Mouse (Mus musculus) heart, postnatal 25 days (tissue): ENCODE data around the gene Npas4. TPM values are rescaled to one million over a fixed set of nuclear protein-coding genes. Genes with fewer than 3 reads are reported as not detected.
"Not testable (repeated sequence)": the region's sequence is repeated elsewhere in the genome, so short reads cannot be mapped to it uniquely, and the experiment has no call there.

Experiments used
- DNase-seq: peaks from one replicate; pipeline ENCODE4 v3.0.0; 2022; ENCODE audit warnings: low spot score
- intact Hi-C: fragments of 180-260 bp; cut with DNase I; formaldehyde crosslinking; loops from one replicate; pipeline ENCODE4 v1.15.1; 2025
- total RNA-seq, 2 experiments: library from RNA; stranded (reverse); gene quantifications; 2 replicates each; pipeline ENCODE4 v1.2.3; 2021

Gene Npas4
- total RNA-seq, 2 experiments from 2014 or later = 0.06 TPM; not detected in 1

DNA sequence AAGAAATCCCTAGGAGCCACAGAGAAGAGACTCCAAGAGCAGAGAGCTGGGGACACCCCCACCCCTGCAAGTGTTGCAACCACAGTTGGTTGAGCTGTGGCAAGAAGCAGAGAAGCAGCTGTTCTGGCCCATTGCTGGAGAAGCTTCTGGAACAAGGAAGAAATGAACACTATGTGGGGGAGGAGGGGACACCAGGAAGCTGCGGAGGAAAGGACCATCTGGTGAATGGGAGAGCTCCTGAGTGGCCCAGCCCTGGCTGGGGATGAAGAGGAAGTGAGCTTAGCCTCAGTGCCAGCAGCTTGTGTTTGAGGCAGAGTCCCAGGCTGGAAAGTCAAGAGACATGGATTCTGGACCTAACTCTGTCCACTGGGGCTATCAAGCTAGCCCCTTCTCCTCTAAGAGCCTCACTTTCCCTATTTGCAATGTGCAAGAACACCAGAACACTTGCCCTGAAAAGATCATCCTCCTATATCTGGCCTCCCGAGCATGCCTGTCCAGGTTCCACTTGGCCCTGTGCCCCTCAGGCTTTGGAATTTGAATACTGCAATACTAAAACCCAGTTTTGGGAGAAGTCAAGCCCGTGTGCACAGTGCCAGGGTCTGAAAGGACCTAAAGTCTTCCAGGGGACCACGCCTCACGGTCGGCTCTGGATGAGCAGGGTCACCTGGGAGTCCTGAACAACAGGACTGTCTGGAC, 9.5 kb upstream of the Npas4 start:
- no peak for DNase-seq
- intact Hi-C loops = loop anchor here (5.0 to 10.0 kb wide), 2 partner anchors 247 to 375 kb away; partner anchors contain the start of gene Rce1

DNA sequence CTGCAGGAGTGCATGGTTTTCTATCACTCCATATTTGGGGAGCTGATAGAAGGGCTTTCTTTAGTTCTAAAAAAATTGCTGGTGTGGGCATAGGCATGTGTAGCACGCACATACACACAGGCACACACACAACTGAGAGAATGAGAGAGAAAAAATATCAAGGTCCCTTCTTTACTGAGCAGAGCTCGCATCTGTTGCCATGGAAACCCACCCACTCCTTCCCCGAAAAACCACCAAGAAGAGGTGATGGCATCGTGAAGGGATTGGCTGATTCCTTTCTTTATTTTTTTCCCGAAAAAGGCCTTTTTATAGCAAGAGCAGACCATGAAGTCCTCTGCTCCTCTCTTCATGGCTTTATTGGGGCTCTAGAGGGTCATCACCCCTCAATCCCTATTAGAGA, 3.9 kb upstream of the Npas4 start:
- intact Hi-C loops = loop anchor here (10.0 kb wide), 1 partner anchor 369 kb away; the partner anchor contains the start of gene Rce1
- DNase-seq = no peak

DNA sequence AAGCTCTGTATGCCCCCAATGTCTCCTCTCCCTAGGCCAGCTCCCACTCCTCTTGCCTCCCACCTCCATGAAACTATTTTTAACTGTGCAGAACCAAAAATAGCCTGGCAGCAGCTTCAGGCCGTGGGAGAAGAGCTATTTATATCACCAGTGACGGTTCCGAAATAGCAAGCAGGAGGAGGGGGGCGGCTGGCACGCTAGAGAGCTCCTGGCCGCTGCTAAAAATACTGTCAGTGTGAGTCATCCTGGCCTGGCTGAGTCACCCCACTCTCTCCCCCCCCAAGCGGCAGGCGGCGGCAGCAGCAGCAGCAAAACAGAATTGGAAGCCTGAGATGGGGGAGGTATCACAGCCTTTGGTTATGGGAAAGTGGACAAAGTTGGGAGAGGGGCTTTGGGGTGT, 2.8 kb upstream of the Npas4 start:
- intact Hi-C loops = loop anchor here (1.0 to 10.0 kb wide), 2 partner anchors 8 to 368 kb away; partner anchors contain the start of gene Rce1

DNA sequence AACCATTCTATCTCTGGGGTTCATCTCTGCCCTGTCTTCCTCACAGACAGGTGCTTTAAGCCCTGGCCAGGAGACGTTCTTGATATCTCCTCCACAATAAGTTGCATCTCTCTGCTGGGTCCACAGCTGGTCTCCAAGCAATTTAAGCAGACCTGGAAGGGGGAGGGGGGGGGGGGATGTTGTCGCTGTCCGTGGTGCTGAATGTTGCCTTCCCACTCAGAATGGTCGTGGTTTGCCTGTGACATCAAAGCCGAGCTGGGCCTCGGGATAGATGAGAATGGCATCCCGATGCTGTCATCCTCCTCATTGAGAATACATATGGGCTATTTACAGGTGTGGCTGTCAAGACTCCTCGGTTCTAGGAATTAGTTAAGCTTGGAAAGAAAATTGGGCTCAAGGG, 2.3 kb upstream of the Npas4 start:
- intact Hi-C loops = loop anchor here (10.0 kb wide), 1 partner anchor 368 kb away; the partner anchor contains the start of gene Rce1
- no peak for DNase-seq

More for the DNA sequence above, 2.8 kb upstream of the Npas4 start:
- peak; percentile 60 for DNase-seq

DNA sequence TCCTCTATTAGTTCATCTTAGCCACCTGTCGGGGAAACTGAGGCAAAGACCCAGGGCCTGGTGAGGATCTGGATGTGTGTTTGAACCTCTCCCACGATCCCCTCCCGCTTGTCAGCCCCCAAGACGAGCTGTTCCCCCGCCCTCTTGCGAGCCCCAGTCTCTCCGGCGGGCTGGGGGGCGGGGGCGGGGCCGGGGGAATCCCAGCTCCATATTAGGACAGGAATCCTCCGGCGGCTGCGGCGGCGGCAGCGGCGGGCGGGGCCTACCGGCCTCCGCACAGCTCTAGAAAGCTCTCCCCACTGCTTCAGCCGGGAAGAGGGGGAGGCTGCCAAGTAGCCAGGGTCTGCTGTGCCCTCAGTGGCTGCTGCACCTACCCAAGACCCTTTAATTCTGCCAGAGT, 600 bp upstream of the Npas4 start:
- intact Hi-C loops = loop anchor here (10.0 kb wide), 1 partner anchor 366 kb away; the partner anchor contains the start of gene Rce1
- DNase-seq = no peak

DNA sequence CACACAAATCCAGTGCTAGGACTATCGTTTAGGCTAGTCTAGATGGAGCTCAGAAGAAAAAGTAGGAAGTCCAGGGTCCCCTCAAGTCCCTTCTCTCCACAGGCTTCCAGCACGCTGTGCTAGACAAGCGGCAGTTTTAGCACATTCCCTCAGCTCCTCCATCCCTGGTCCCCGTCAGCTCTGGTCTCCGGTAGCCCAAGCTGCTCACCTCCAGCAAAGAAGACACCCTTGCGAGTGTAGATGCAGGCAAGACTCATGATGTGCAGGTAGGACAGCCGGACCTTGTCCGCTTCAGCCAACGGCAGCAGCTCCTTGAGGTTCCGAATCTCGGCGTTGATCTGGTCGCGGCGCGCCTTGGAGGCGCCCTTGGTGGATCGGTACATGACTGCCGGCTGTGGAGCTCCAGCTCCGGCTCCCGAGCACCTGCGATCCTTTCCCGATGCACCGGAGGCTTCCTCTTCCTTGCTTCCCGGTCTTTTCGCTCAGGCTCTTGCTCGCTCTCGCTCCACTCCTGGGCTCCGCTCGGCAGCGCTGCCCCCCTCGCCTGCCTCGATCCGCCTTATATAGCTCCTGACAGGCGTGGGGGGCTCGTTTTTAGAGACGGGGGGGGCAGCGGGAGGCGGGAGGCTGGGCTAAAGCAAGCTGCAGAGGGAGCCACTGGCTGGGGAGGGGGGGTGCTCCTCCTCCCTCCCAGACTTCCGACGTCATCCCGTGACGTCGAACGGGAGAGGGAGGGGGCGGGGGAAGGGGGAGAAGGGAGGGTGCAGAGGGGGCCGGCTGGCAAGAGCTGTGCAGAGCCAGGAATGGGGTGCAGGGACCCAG, 471 bp downstream of the Npas4 start:
- DNase-seq = no peak
- intact Hi-C loops = loop anchor here (10.0 kb wide), 1 partner anchor 365 kb away; the partner anchor contains the start of gene Rce1

DNA sequence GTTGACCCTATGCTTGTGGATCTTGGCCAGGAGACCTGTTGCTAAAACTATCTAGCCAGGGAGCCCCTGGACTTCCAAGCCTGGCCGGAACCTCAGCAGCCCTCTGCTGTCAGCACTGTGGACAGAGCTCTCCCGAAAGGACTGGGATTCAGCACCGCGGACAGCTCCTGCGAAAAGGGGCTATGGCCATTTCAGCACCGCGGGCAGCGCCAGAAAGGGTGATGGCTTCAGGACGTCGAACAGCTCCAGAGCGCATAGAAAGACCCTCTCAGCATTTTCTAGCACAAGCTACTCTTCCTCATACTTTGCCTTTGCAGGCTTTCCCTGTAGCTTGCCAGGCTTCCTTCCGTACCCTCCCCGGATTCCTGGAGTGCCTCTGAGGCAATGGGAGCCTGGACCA, 1.1 kb downstream of the Npas4 start:
- intact Hi-C loops = no loop called here

DNA sequence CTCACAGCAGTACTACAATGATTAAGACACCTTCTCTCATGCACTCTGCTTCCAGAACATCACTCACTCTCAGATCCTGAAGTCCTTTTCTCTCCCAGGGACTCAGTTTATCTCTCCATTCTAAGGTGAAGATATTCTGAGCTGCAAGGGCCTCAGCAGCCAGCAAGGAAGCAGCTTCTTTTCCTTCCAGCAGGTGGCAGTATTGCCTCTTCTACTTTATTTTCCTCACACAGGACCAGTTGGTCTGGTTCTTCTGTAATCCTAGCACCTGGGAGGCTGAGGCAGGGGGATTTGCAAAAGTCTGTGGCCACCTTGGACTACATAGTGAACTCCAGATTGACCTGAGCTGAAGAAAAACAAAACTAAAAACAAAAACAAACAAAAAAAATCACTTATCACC, 8.3 kb downstream of the Npas4 start:
- no peak for DNase-seq
- intact Hi-C loops = loop anchor here (1.0 kb wide), 1 partner anchor 21 kb away; no protein-coding TSS in a partner anchor

More for the DNA sequence above, 1.1 kb downstream of the Npas4 start:
- DNase-seq = peak; percentile 64

DNA sequence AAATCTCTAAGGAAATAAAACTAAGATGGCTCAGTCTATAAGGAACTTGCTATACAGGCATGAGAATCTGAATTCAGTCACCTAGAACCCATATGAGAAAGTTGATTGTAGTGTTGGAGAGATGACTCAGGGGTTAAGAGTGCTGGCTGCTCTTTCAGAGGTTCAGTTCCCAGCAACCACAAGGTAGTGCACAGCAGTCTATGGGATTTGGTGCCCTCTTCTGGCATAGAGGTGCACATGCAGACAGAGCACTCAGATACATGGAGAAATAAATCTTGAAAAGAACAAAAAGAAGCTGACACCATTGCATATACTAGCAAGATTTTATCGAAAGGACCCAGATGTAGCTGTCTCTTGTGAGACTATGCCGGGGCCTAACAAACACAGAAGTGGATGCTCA, 21.9 kb downstream of the Npas4 start:
- intact Hi-C loops = no loop called here
- no peak for DNase-seq

DNA sequence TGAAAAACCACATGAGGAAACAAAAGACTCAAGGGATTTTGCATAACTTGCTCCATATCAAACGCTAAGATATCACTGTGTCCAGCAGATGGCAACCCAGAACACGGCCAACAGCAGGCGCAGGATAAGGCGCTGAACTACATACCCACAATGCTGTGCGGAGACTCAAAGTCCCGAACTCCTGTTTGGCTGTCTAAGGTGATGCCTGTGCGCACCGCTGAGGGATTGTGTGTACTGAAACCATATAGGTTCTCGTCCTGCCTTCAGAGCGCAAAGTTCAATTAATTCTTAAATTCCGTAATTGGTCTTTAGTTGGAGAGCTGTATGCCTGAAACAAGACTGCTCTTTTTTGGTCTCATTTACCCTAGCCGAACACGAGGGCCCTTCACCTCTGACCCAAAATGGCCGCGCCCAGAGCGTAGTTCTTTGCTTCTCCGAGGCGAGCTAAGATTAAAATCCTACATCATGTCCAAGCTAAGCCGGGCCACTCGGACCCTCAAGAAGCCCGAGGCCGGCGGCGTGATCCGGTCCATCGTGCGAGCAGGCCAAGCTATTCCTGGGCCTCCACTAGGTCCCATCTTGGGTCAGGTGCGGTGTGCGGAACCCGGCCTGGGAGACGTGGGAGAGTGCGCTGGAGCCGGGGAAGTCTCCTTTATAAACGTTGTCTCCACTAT, 28.1 kb downstream of the Npas4 start, which contains the start of gene Mrpl11:
TSS of gene Mrpl11 (plus strand) at position 220 of the 674 bp plus-strand sequence.
- DNase-seq = peak; percentile 72
- intact Hi-C loops = loop anchor here (5.0 kb wide), 2 partner anchors 205 to 330 kb away; partner anchors contain the start of gene Rbm4b

DNA sequence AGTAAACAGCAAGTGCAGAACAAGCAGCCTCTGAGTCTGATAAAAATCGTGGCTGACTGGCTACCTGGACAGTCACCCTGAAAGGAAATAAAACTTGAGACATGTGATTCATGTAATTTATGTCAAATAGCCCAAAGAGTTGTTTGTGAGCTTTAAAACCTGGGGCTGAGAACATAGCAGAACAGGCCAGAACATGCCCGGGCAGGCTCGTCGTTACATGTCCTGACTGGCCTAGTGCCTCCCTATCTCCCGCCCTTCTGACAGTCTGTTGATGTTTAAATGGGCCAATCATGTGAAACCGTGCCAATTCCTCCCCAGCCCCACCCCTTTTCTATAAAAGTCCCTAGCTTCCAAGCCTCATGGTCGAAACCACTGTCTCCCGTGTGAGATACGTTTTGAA, 41.5 kb downstream of the Npas4 start:
- intact Hi-C loops, DNase-seq: not testable (repeated sequence)

DNA sequence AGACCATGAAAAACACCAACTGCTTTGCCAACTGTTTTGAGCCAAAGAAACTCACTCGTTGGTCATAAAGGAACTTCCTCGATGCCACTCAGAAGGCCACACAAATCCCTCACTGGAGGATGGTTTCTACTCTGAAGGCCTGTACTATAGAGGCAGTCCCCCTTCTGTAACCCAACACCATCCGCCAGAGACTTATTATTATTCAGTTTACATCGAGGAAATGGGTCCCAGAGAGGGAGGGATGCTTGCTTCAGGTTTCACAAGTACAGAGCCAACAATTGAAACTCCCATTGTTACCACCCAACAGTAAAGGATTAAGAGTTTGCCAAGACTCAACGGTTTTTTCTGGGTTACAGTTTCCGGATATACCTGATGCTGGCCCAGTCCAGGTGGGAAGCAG, 44.6 kb downstream of the Npas4 start:
- DNase-seq = no peak
- intact Hi-C loops = no loop called here

DNA sequence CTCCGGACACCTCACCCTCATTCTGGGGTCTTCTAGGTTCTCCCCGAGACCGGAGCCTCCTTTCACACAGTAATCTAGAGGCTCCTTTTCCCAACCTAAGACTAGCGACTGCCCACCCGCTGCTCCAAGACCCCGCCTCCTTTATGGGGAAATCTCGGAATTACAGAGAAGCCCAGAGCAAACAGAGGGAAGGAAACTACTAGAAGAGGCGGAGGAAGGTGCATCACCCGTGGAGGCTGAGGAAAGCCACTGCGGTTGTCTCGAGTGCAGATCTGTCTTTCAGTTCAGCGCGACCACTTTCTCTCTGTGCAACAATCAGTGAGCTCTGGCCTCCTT, 46.9 kb downstream of the Npas4 start:
- DNase-seq = no peak
- intact Hi-C loops = no loop called here

DNA sequence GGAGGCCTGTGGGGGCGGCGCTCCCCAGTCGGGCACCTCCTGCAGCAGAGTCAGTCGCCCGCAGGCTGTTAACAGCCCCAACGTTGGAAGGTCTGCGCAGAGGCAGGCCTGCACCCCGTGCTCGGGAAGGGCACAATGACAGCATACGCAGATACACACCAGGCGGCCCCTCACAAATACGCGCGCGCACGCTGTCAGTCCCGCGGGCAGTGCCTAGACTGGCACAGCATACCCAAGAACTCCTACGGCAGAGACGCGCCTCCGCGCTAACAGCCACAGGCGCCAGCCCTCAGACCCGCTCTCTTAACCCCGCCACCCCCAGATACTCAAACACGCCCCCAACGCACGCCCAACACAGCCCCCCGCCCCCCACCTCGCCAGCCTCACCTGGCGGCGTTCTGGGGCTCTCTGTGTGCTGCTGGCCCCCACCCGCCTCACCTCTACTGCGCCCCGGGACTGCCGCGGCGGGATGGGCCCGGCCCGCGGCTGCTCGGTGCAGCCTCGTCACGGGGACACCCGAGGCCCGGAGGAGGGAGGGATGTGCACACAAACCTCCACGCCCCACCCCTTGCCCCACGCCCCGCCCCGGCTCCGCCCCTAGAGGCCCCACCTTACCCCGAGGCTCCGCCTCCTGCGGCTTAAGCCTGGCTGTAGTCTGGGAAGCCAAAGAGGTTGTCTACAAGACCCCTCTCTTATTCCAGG, 47.4 kb downstream of the Npas4 start, which contains the start of gene Peli3:
TSS of gene Peli3 (minus strand) at position 577 of the 702 bp plus-strand sequence.
- peak; percentile 25 for DNase-seq
- intact Hi-C loops = no loop called here

DNA sequence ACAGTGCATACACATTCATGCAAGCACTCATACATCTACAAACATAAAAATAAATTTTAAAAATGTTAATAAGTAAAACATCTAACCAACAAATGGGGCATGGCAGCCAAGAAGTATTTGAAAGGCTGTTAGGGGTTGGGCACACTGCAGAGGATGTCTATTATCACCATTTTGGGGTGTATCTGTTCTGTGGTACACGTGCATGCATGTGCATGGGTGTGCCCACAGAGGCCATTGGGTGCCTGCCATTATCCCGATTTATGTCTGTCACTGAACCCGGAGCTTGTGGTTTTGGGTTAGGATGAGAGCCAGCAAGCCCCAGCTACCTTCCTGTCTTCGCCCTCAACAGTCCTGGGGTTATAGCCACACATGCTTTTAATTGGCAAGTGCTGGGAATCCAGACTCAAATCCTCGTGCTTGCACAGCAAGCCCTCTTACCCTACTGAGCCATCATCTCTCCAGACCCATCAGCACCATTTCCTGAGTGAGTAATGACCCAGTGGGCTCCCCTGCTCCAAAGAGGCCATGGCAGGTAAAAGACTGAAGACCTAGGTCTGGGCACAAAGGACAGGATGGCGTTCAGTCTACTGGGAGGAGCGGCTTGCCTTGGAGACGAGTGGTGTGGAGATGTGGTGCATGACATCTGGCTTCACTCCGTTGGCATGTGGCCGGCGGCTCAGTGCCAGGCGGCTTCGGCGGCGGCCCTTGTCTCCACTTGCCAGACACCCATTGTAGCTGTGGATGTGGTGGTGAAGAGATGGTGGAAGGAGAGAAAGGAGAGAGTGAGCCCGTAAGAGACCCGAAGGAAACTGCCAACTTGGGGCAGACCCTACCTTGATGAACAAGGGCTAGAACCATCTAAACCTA, 52.4 kb downstream of the Npas4 start:
- intact Hi-C loops = no loop called here
- no peak for DNase-seq

DNA sequence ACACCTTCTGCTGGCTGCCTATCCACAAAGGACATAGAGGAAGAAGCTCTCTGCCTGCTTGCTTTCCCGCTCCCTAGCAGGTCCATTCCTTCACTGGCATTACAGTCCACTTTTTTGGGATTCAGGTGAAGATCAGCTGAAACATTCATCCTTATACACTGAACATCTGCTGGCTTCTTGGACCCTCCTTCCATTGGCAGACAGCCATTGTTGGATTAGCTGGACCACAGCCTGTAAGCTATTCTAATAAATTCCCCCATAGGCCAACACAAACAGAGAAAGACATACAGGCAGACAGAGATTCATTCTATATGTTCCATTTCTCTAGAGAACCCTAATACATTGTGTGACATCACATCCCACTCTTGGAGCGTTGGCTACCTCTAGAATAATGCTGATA, 53.2 kb downstream of the Npas4 start:
- intact Hi-C loops = no loop called here
- no peak for DNase-seq
